Mouse (Mus musculus) brain, embryonic 14.5 days (tissue): ENCODE results near the gene Lnx1. TPM values are rescaled to one million over a fixed set of nuclear protein-coding genes. Genes with fewer than 3 reads are reported as not detected.

Experiments
- DNase-seq: peaks from one replicate; pipeline ENCODE4 v3.0.0-alpha.2; 2011; ENCODE audit warnings: low read depth
- CTCF ChIP-seq: fragments of 200-500 bp; IDR thresholded peaks from 2 replicates; pipeline ENCODE4 v1.5.1; 2012; ENCODE audit warnings: inconsistent platforms, mild to moderate bottlenecking, moderate library complexity, borderline replicate concordance; ENCODE audit not compliant: insufficient read depth, insufficient read length; ENCODE audit errors: extremely low read depth
- POLR2A ChIP-seq: fragments of 200-500 bp; IDR thresholded peaks from 2 replicates; pipeline ENCODE4 v1.6.1; 2012; ENCODE audit warnings: mild to moderate bottlenecking, inconsistent platforms, borderline replicate concordance; ENCODE audit not compliant: poor library complexity, insufficient read depth, insufficient read length, severe bottlenecking; ENCODE audit errors: extremely low read depth
- polyA plus RNA-seq: library from polyadenylated mRNA; depleted of rRNA; stranded (reverse); fragments of >200 nt; gene quantifications from 2 replicates; pipeline ENCODE4 v1.2.3, GENCODE M21; 2012

The Lnx1 gene
- polyA plus RNA-seq, 1 experiment: 7.7 TPM

DNA sequence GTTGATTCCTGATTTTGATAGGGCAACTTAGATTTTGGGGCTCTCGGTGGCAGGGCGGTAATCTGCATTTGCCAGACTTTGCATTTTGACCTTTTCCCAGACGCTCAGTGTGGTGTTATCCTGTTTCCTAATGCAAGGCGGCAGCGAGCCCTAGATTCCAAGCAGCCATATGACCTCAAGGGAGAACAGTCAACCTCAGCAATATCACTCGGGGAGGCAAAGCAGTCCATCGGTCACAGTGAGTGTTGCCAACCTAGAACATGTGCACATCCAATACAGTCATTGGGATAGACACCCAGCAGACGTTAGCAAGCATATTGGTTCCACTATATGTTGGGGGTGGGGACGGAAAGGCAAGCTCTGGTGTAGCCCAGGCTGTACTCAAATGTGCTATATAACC, 54.5 kb downstream of the Lnx1 start:
- TF ChIP-seq POLR2A (no peak), CTCF (no peak)

GRCm38 (mm10) chr5:74647584-74647984, 55.1 kb downstream of the Lnx1 start:
- DNase-seq: no peak
- no peak for TF ChIP-seq CTCF
- TF ChIP-seq POLR2A: no peak

More for the DNA sequence above, 54.5 kb downstream of the Lnx1 start:
- no peak for DNase-seq

- TF ChIP-seq CTCF: no peak
- TF ChIP-seq POLR2A: no peak
- DNase-seq: no peak
Measured at GRCm38 (mm10) chr5:74642291-74642690, 60.4 kb downstream of the Lnx1 start.

DNA sequence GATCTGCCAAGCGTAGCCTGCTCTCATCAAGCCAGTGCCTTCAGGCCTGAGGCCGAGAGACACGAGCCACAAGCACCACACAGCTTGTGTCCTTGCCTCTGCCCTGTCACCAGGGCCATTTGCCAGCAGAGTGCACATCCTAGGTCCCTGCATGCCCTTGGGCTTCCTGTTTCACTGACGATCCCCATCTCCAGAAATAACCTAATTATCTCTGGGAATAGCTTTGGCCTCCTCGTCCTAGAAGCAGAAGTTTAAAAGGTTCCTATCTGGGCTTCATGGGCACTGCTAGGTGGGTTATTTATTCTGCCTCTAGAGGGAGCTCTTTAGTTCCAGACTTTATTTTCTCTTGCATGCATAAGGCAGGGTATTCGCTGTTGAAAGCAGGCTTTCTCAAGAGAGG, 61.7 kb downstream of the Lnx1 start:
- DNase-seq: peak; percentile 36
- peak; percentile 25; the same call in 1 of the 2 replicates for TF ChIP-seq CTCF
- TF ChIP-seq POLR2A: no peak

- TF ChIP-seq CTCF (no peak), POLR2A (no peak)
- no peak for DNase-seq
Measured at GRCm38 (mm10) chr5:74640504-74640903, 62.2 kb downstream of the Lnx1 start.

- TF ChIP-seq POLR2A (no peak), CTCF (no peak)
- DNase-seq: no peak
Measured at GRCm38 (mm10) chr5:74639516-74639915, 63.2 kb downstream of the Lnx1 start.

- no peak for DNase-seq
- TF ChIP-seq CTCF (no peak), POLR2A (no peak)
Measured at GRCm38 (mm10) chr5:74634391-74634790, 68.3 kb downstream of the Lnx1 start.

DNA sequence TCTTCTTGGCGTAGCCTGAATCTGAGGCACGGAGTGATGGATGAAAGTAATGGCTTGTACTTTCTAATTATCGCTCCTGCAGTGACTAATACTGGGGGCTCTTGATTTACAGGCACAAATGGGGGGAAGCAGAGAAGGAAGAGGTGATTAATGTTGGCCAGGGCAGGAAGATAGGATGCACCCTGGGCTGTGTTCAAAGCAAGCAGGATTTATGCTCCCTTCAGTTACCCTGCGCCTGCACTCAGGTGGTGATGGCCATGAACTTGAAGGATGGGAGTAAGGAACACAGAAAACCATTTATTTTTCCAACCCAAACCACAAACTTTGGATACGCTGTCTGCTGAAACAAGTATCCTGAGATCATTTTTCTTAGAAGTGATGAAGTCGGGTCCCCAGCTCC, 69.3 kb downstream of the Lnx1 start:
- TF ChIP-seq POLR2A (no peak), CTCF (no peak)
- DNase-seq: no peak

DNA sequence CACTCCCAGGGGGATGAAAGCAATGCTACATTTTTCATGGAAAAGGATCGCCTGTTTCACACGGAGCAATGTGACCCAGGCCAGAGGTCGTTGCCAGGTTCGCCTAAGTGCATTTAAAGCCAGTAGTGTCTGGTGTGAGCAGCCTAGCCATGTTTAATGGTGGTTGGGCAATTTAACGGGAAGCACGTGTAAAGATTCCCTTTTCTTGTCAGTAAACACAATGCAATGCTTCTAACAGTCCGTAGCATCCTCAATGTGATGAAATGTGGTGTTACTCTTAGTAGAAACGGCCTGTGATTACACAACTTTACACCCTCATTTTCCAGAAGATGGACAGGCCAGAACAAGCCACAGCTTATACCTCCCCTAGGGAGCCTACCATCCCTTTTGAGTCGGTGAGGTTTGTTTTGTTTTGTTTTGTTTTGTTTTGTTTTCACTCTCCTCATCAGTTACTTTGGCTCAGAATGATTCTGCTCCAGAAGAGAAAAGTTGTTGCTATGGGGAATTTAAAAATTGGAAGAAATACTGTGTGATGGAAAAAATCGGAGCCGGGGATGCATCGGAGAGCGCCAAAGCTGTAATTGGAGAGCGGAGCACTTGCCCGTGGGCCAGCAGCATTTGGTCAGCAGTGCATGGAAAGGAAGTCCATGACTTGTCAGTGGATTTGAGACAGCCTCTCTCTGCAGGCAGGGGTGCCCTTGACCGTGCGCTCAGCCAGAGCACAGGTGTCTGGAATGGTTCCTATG, 70.2 kb downstream of the Lnx1 start:
- TF ChIP-seq POLR2A (no peak), CTCF (no peak)
- no peak for DNase-seq

DNA sequence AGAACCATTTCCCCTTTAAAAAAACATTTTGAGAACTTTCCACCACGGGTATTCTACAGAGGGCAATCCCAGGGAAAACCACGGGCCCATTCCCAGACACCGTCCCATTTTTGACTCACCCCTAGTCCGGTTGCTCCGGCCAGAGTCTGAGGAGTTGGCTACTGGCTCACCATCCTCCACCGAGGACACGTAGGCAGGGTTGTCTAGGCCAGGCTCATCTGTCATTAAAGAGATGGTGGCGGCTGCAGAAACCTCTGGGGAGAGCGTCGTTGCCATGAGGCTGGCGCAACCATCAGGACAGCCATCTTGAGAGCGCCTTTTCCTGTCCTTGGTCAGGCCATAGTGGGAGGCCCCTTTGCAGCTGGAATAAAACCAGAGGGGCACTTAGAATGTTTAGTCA, 74.7 kb downstream of the Lnx1 start:
- TF ChIP-seq POLR2A (no peak), CTCF (no peak)
- DNase-seq: no peak

GRCm38 (mm10) chr5:74624385-74624784, 78.3 kb downstream of the Lnx1 start:
- no peak for DNase-seq
- TF ChIP-seq POLR2A (no peak), CTCF (no peak)

DNA sequence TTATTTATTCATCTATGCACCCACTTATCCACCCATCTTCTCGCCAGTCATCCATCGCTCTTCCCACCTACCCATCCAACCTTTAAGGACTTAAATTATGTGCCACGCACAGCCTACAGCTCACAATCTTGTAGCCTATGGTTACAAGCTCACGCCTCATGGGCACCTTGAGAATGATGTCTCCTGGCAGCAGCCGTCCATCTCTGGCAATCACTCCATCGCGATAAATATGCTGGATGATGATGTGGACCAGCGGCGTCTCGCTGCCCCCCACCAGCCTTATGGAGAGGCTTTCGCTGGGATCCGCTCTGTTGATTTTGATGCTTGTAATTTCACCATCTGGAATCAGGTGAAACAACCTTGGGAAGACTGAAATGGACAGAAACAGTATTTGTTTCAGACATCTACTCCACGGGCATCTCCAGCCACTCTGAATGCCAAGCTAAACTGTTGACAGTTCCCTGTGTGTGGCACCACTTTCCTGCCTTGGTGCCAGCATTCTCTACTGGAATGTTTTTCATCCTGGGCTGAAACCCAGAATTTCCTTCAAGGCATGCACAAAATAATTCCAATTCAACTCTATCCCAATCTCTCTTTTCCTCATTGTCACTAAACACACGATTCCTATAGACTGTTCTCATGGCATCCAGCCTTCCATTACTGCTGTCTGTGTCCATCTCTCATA, 79.3 kb downstream of the Lnx1 start:
- no peak for DNase-seq
- TF ChIP-seq POLR2A (no peak), CTCF (no peak)

DNA sequence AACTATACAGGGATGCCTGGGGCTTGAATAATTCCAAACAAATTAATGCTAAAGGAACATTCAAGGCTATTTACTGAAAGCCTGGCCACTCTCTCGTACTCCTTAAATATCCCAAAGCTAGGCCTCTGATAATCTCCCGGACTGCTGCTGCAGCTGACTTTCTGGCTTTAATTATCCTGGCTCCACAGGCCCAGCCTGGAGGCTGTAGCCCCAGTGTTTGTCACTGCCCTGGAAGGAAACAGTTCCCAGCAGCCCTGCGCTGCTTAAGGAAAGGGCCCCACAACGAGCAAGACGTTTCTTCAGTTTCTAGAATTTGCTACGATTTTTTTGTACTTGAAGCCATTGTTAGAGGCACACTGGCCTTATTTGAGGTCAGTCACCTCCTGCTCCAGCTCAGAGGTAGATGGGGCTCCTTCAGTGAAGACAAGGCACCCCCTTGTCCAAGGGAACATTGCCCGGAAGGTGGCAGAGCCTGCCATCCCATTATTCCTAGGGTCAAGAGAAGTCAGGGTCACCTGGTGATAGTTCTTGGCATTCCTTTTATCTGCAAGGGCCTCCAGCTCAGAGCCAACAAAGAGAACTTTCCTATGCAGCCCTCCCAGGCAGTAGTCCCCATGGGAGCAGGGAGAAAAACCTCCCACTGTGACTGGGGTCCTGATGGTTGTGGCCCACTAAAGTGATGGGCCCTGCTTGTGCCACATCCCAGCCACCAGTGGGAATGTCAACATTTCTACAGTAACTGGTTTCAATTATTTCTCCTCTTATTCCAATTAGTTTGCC, 80.8 kb downstream of the Lnx1 start:
- no peak for DNase-seq
- TF ChIP-seq CTCF (no peak), POLR2A (no peak)

GRCm38 (mm10) chr5:74618573-74619059, 84.1 kb downstream of the Lnx1 start:
- DNase-seq: no peak
- TF ChIP-seq POLR2A: no peak
- TF ChIP-seq CTCF: peak; percentile 60; the same call in 1 of the 2 replicates
